Mouse (Mus musculus) thymus, postnatal 10 days (tissue): ENCODE data around the gene Actr6.
"Not testable (repeated sequence)": the region's sequence is repeated elsewhere in the genome, so short reads cannot be mapped to it uniquely, and the experiment has no call there.

ENCODE experiments used
- DNase-seq, 2 experiments: peaks; one replicate each; pipeline ENCODE4 v3.0.0; 2021; ENCODE audit warnings: low spot score in 2 of 2

The Actr6 gene

DNA sequence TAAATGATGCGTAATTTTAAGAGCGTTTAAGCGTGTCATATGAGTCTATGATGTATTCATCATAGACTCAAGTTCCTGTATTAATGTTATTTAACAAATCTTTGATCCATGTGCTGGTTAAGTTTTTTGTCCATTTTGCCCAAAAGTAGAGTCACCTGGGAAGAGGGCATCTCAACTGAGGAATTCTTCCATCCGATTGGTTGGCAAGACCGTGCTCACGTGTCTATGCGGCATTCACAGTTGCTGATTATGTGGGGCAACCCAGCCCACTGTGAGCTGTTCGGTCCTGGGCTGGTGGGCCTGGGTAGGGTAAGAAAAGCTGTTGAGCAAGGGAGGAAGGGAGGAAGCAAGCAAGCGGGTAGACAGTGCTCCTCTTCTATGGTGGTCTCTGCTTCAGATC, 6.3 kb upstream of the Actr6 start:
- no peak for DNase-seq

DNA sequence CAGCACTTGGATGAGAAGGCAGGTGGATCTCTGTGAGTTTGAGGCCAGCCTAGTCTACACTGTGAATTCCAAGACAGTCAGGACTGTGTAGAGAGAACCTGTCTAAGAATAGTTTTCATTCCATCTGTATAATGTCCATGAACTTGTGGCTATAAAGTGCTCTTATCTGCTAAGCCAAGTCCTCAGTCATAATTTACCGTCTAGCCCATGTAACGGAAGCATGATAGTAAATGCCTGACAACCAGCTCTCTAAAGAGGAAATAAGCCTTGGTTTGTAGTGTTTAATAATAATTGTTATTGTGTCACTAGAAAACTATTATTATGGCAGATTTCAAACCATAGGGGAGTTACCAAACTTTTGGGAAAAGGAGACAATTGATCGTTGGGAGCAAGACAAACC, 5.8 kb upstream of the Actr6 start:
- DNase-seq: no peak

DNA sequence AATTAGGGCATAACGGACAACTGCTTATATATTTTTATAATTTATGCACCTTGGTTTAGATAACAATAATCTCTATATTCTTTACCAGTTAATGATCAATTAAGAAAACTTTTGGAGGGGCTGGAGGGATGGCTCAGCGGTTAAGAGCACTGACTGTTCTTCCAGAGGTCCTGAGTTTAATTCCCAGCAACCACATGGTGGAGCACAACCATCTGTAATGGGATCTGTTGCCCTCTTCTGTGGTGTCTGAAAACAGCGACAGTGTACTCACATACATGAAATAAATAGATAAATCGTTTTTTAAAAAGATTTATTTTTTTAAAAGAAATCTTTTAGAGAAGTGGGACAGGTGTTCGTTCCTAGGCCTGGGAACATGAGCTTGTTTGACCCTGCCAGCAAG, 5.0 kb upstream of the Actr6 start:
- DNase-seq: no peak

DNA sequence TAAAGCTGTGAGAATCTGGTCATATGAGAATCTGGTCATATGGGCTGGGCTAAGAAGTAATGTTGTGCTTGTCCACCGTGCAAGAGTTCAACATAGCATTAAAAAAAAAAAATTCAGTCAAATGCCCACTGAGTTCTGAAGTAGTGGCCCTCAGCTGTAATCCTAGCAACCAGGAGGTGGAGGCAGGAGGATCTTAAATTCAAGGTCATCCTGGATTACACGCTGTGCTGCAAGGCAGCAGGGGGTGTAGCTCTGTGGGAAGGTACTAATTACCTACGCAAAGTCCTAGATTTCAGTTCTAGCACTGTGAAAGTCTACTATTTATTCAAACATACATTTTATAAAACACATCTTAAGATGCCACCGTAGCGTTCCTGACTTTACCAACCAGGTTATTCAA, 754 bp downstream of the Actr6 start:
- DNase-seq: no peak

DNA sequence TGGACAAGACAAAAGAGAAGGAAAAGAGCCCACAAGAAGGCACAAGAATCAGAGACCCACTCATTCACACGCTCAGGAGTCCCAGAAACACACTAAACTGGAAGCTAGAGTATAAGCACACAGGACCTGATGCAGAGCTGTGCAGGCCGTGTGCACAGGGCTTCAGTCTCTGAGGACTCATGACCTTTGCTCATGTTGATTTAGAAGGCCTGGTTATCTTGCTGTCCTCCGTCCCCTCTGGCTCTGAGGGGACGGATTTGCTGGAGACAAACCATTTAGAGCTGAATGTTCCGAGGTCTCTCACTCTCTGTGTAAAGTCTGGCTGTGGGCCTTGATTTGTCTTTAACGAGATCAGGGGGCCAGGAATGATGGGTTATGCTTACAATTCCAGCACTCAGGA, 1.7 kb downstream of the Actr6 start:
- DNase-seq: no peak

DNA sequence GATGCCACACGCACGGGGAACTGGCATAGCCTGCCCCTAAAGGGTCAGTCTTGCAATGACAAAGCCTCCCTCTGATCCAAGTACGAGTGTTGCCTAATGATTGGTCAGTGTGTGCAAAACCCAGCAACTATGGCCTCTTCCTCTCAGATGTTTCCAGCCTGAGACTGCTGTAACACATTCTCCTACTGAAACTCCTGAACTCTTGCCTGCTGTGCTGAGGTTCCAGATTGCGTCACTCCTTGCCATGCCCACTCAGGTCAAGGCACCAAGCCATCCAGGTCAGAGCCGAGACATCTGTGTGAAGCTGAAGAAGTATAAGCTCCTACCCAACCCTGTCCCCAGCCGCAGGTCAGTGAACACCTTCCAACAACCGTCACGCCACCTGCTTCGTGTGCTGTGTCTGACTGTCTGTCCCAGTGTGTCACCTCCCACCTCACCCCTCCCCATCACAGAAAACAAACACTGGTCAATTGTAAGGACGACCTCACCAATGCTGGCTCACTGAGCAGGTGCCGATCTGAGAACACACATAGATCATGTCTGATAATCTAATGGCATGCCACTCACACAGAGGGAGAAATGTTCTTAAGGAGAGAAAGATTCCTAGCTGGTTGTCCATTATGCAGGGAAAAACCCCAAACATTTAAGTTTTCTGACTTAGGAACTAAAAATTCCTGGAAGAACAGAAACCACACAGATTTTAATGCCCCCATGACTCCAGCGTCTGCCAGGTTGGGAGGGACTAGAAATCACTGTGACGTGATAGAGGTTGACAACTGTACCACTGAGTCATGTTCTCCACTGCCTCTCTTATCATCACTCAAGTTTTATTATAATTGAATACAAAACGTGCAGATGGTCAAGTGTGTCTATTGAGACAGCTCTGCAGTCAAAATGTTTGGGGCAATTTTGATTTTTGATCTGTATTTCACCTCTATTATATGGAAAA, 9.6 kb downstream of the Actr6 start:
- no peak for DNase-seq

DNA sequence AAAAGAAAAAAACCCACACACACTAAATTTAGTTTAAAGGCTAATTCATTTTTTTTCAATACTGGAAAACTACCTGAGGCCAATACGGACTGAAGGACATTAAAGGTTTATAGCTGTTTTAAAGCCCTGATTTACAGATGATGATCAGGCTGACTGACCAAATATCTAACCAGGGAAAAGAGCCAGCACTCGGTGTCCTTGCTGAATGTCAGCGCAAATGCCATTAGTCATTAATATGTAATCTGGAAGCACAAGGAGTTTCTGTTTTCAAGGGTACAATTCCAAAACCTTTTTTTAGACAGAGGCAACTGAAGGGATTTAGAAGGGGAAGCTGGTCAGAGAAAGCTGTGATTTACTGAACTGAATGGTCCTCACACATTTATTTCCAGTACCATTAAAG, 11.3 kb downstream of the Actr6 start:
- no peak for DNase-seq

DNA sequence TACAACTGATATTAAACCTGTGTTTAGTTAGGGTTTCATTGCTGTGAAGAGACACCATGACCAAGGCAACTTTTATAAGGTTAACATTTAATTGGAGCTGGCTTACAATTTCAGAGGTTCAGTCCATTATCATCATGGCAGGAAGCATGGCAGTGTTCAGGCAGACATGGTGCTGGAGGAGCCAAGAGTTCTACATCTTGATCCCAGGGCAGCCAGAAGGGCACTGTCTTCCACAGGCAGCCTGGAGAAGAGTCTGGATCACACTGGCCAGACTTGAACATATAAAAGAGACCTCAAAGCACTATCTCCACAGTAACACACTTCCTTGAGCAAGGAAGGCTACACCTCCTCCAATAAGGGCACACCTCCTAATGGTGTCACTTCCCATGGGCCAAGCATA, 11.8 kb downstream of the Actr6 start:
- no peak for DNase-seq

DNA sequence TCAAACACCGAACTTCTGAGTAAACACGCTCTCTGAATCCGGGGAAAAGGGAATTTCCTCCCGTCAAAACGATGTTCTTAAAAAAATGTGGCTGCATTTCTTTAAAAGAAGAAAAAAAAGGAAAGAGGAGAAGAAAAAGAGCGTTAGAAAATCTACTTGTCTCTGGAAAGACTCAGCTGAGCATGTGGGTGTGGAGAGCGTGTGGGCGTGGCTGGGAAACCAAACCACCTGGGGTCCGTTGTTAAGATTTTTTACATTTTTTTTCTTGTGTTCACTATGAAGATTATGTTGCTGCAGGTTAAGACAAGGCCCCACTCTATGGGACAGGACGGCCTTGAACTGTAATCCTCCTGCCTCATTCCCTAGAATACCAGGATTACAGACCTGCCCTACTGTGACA, 17.2 kb downstream of the Actr6 start:
- DNase-seq: no peak

DNA sequence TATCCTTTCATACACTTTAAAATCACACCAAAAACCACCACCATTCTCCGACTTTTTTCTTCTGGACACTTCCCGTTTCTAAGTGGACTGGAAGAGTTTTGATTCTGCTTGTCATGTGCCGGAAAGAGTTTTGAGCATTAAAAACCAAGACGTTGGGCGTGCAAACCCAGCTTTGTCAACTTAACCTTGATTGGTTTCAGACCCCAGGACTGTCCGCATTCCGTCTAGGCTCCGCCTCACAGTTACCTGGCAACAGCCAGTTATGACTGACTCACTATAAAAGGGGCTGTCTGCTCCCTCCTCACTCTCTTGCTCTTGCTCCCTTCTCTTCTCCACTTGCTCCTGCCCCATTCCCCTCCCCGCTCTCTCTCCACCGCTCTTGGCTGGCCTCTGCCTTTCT, 23.4 kb downstream of the Actr6 start:
- DNase-seq: no peak

DNA sequence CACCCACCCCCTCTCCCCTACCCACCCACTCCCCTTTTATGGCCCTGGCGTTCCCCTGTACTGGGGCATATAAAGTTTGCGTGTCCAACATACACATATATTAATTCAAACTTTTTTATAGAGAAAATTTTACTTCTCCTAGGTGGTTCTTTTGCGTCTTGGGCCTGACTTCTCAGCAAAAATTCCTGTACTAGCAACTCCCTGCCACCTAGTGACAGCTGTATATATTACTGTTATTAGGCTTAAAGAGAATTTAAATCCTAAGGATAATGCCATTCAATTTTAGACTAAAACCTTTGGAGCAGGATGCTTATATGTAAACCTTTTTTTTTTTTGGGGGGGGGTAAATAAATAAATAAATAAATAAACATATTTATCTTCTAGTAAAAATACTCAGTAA, 24.7 kb downstream of the Actr6 start:
- no peak for DNase-seq

DNA sequence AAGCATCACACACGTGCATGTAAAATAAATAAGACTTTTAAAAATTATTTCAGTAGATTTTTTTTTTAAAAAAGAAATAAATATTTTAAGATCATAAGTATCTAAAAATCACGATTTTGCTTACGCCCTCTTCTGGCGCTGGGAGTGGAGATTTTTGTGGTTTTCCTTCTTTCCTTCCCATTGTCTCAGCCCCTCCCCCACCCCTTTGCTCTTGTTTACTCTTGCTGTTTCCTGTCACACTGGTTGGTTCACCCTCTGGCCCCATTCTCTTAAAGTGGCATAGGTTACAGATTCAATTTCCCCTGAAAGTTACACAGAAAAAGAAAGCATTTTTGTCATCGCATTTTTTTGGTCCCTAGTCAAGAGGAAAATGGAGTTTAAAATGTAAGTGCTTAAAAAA, 29.1 kb downstream of the Actr6 start:
- DNase-seq: peak; percentile 12 to 29

DNA sequence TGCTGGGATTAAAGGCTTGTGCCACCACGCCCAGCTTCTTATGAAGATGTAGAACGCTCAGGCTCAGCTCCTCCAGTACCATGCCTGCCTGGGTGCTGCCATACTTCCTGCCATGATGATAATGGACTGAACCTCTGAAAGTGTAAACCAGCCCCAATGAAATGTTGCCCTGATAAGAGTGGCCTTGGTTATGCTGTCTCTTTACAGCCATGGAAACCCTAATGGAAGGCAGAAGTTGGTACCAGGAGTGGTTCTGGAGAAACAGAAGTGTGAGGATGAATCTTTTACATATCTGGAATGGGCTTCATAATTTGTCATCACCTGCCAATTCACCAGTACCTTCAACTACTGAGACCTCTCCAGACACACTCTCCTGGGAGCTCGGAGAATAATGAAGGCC, 34.1 kb downstream of the Actr6 start:
- DNase-seq: no peak

DNA sequence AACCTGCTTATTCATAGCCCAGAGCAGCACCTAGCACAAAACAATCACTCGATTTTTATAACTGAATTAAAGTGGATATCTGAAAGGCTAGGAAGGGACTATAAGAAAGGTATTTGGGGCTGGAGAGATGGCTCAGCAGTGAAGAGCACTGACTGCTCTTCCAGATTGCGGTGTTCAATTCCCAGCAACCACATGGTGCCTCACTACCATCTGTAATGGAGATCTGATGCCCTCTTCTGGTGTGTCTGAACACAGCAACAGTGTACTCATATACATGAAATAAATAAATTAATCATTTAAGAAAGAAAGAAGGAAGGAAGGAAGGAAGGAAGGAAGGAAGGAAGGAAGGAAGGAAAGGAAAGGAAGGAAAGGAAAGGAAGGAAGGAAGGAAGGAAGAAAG, 35.8 kb downstream of the Actr6 start:
- DNase-seq: not testable (repeated sequence)

DNA sequence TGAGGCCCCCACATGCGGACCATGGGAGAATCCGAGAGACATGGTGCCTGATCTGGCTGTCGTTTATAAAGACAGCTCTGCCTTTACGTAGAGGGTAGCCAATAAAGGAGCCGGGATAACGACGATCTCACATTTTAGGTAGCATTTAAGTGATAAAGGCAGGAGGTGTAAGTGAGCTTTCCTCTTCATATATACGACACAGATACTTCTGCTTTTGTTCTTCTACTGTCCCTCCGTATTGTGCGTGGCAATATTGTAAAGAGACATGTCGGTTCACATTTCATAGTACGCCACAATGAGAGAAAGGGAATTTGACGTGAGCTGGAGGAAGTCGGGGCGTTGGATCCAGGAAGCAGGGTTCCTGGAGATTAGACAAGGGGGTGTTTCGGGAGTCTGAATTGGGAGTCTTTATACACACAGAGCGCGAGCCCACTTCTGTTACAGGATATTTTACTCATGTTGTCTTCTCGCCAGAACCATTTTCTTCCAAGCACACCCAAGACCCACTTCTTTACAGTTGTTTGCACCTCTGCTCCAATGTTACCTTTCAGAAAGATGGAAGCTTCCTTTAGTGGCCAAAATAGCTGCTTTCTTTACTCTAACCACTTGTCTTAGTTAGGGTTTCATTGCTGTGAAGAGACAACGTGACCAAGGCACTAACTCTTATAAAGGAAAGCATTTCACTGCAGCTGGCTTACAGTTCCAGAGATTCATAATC, 36.7 kb downstream of the Actr6 start:
- DNase-seq: no peak

DNA sequence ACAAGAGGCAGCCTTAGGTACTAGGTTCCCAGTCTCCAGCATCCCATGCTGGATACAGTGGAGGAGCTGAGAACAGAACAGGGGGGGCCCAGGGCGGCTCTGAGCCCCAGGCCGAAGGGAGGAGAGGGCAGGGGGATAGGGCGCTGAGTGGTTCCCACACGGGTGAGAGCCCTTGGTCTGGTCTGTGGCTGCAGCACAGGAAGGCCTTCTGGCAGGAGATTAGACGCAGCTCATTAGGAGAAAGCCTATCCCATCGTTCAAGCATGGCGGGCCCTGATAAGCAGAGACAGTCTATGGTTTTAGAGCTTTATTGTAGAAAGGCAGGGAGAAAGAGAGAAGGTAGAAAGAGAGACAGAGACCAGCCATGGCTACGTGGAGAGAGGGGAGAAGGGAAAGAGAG, 42.1 kb downstream of the Actr6 start:
- DNase-seq: no peak

DNA sequence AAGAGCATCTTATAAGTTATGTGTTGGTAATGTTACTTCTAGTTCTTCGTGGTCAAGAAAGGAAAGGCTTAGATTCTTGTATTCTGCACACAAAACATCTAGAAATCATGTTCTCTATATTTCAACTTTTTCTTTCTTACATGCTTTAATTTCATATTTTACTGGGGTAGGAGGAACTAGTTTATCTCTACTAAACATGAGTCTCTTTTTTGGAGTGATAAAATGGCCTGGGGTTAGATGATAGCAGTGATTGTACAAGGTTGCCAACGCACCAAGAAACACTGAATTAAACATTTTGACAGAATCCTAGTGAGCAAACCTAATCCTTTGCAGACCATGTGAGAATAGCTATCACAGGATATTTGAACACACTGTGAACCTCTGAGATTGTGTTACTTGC, 44.6 kb downstream of the Actr6 start:
- DNase-seq: no peak

DNA sequence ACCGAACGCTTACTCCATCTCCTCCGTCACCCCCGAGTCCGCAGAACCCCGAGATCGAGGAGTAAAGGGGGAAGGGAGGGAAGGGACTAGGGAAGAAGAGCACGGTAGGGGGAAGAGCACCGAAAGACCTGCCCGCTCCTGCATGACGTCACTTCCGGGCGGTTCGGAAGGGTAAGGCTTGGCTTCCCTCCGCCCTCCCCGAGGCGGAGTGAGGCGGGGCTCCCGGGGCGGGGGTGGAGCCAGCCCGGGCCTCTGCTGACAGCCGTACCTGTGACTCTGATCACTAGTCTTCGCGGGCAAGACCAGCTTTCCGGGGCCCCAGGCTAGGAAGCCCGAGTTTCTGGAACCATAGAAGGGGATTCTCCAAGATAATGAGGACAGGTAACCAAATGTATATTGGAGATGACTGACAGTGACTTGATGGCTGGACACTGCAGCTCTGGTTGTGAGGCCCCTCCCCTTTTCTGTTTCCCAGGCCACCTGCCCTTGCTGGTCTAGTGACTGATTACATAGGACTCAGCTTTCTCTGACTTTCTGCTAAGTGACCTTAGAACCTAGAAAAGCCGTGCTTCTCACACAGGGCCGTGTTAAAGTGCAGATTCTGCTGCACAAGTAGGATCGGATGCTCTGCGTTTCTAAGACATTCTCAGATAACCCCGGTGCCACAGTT, 45.8 kb downstream of the Actr6 start, which contains the start of gene Scyl2:
Gene Scyl2, minus strand, starts transcription at position 147 of the 670 bp plus-strand sequence.
- DNase-seq: peak; percentile 92 to 97

DNA sequence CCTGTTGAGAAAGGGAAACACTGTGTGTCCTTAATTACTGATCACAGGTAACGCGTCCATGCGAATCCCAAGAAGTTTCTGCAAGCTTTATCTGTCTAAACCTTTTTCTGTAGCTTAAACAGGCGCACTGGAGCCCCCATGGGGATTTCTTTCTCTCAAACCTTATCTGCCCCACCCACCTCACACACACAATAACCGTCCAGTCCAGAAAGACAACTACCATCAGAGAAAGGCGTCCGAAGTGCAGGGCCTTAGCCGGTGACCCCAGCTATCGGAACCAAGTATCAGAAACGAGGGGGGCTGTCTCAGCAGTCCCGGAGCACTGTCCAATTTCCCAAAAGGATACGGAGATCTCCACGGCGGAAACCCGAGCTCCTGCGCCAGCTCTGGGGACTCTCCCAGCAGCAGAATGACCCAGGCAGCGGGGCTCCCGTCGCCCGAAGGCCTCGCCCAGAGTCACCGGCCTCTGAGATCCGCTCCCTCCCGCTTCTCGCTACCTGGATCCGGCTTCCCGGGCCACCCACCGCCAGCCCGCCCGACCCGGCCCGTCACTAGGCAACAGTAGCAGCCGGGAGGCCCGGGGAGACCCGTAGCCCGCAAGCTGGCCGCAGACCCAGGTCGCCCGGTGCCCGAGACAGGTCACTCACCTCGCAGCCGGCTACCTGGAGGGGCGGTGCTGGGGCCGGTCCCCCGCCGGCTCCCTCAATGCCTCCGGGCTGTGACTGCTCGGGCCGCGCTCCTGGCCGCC, 46.5 kb downstream of the Actr6 start:
- peak in 1 of 2 experiments; percentile 39 for DNase-seq

DNA sequence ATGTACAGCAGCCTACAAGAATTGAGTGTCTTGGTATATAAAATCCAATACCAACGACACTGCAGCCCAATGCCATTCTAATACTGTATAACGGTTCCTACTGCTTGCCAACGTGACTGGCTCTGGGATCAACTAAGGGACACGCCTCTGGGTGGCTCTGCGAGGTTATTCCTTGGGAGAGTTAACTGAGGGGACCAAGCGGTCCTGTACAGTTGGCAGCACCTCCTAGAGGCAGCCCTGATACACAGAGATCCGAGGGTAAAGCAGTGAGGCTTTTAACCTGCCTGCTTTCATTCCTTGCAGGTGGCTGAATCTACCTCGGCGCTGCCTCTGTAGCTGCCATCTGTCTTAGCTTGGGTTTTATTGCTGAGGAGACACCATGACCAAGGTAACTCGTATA, 49.1 kb downstream of the Actr6 start:
- DNase-seq: no peak

DNA sequence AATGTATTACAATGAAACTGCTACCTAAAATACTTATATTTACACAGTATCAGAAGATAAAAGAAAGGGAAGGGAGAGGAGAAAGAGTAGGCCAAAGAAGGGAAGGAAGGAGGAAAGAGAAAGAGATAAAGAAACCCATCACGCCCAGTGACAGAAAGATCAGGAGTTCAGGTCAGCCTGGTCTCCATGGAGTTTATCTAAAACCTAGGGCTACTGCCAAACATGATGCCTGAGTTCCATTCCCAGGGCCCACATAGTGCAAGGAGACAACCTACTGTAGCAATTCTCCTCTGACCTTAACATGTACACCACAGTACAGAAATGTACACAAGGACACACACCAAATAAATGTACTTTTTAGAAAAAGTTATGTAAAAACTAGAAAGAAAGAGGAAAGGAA, 49.9 kb downstream of the Actr6 start:
- DNase-seq: no peak

DNA sequence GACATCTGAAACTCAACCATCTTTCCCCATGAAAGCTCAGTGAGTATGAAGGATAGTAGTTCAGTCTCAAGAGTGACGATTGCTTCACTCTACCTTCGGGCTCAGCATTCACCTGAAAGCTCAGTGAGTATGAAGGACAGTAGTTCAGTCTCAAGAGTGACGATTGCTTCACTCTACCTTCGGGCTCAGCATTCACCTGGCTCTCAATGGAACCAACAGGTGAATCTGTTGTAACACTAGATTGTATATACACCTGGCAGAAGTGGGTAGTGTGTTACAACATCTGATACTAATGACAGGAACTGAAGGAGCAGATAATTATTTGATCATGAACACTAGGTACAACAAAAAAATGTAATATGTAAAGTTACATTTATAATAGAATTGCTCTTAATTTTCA, 50.4 kb downstream of the Actr6 start:
- no peak for DNase-seq
